Mouse (Mus musculus): Measurements from ENCODE around the gene Trappc13. TPM values are rescaled to one million over a fixed set of nuclear protein-coding genes. Genes with fewer than 3 reads are reported as not detected.
A peak's percentile ranks its signal among the peaks of the same experiment; 100 is the strongest.

Trappc13 gene
- polyA plus RNA-seq, 1 experiment from 2014 or later, result 30.8 TPM

DNA sequence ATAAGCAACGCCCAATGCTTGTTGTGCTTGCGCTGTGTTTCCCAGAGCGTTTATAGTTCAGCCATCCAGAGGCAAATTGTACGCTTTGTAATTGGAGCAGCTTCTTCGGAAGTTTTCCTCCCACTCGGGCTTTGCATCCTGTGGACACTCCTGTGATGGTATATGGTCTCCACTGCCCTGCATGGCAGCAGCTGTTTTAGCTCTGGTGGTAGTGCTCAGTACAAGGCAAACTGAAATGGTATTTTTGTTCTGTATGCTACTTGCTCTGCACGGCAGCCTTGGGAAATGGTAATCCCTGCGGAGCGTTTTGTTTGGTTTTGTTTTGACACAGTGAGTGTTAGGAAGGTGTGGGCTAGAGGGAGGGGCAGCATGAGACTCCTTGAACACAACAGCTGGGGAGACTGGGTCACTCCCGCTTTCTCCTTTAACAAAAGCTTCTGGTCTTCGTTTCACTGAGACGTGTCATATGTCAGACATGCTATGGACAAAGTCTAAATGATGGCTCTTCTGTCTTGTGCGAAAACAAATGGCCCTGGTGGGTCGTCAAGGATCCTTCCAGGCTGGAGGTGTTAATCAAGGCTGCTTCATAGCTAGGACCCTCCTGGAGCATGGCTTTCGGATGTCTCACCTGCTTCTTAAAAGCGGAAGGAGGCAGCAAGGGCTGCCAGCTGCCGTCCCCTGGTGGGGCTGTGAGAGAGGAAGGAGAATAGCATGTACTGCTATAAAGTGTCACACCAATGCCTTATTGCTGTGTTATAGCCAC is 56.0 kb downstream of the Trappc13 start:
- Histone ChIP-seq H3K27me3 (replicated peaks; ENCODE audit: insufficient read depth, low read length) (no peaks in the 10 kb centered on the region), H3K4me2 (replicated peaks; ENCODE audit: low read depth, low read length) (no peak overlapping the region), H3K27ac (ENCODE audit: low read length) (no peak overlapping the region), H3K9ac (replicated peaks; ENCODE audit: low read depth) (no peak overlapping the region), H3K4me3 (ENCODE audit: low read depth, low read length) (no peak overlapping the region), H3K9me3 (ENCODE audit: low read length) (no peaks in the 10 kb centered on the region), H3K36me3 (ENCODE audit: insufficient read depth, low read length) (no peaks in the 10 kb centered on the region), H3K4me1 (ENCODE audit: insufficient read depth, low read depth, low read length) (no peaks in the 10 kb centered on the region)
- DNase-seq (ENCODE audit: low spot score) (no peak), ATAC-seq (no peak)
- no peak for TF ChIP-seq EP300 (IDR thresholded peaks at IDR 0.05)
- TF ChIP-seq CTCF (IDR thresholded peaks at IDR 0.05), result no peak
- WGBS, result 59% methylated on average over 17 of the region's 17 CpGs

DNA sequence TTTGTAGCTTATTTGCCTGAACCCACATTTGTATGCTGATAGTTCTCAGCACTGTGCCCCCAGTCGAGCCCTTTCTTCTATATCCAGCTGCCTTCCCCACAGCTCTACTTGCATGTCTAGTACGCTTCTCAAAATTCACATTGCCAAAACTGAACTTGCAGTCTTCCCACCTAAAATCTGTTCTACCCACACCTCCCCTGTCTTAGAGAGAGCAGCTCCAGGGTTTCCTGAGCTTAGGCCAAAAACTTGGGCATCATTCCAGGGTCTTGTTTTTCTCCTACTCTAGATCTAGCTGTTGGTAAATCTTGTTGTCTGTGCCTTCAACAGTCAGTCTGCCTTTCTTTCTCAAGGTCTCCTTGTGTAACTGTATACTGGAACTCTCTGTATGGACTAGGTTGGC is 63.4 kb downstream of the Trappc13 start:
- no peaks in the 10 kb centered on the region for H3K9me3 ChIP-seq (ENCODE audit: low read length)
- H3K4me1 ChIP-seq (ENCODE audit: insufficient read depth, low read depth, low read length), result 0 out of 2 replicates have a peak, but pooled peaks cover 3% of the 10 kb centered on the region
- H3K27me3 ChIP-seq (replicated peaks; ENCODE audit: insufficient read depth, low read length), result no peaks in the 10 kb centered on the region
- WGBS, result 97% methylated on average over 2 of the region's 2 CpGs
- DNase-seq (ENCODE audit: low spot score) (no peak), ATAC-seq (no peak)
- no peaks in the 10 kb centered on the region for H3K36me3 ChIP-seq (ENCODE audit: insufficient read depth, low read length)
- no peak overlapping the region for H3K9ac ChIP-seq (replicated peaks; ENCODE audit: low read depth)
- H3K4me2 ChIP-seq (replicated peaks; ENCODE audit: low read depth, low read length), result no peak overlapping the region
- no peak overlapping the region for H3K27ac ChIP-seq (ENCODE audit: low read length)
- TF ChIP-seq CTCF (IDR thresholded peaks at IDR 0.05), result no peak
- TF ChIP-seq EP300 (IDR thresholded peaks at IDR 0.05), result no peak
- H3K4me3 ChIP-seq (ENCODE audit: low read depth, low read length), result no peak overlapping the region

GRCm38 (mm10) chr13:104113782-104114181 is 64.5 kb downstream of the Trappc13 start:
- H3K4me2 ChIP-seq (replicated peaks; ENCODE audit: low read depth, low read length), result no peak overlapping the region
- ATAC-seq, result no peak
- H3K4me3 ChIP-seq (ENCODE audit: low read depth, low read length), result no peak overlapping the region
- 0 out of 2 replicates have a peak, but pooled peaks cover 3% of the 10 kb centered on the region for H3K4me1 ChIP-seq (ENCODE audit: insufficient read depth, low read depth, low read length)
- peak; percentile 23 for DNase-seq (ENCODE audit: low spot score)
- H3K27me3 ChIP-seq (replicated peaks; ENCODE audit: insufficient read depth, low read length), result no peaks in the 10 kb centered on the region
- H3K27ac ChIP-seq (ENCODE audit: low read length), result no peak overlapping the region
- H3K9me3 ChIP-seq (ENCODE audit: low read length), result no peaks in the 10 kb centered on the region
- TF ChIP-seq CTCF (IDR thresholded peaks at IDR 0.05) (peak; percentile 28), EP300 (IDR thresholded peaks at IDR 0.05) (no peak)
- WGBS, result 96% methylated on average over 4 of the region's 4 CpGs
- no peak overlapping the region for H3K9ac ChIP-seq (replicated peaks; ENCODE audit: low read depth)
- H3K36me3 ChIP-seq (ENCODE audit: insufficient read depth, low read length), result no peaks in the 10 kb centered on the region

GRCm38 (mm10) chr13:104112266-104112900 is 65.9 kb downstream of the Trappc13 start:
- Histone ChIP-seq H3K27ac (ENCODE audit: low read length) (no peak overlapping the region; the same call in 1 of the 2 replicates), H3K4me3 (ENCODE audit: low read depth, low read length) (no peak overlapping the region), H3K9ac (replicated peaks; ENCODE audit: low read depth) (no peak overlapping the region), H3K4me2 (replicated peaks; ENCODE audit: low read depth, low read length) (0 out of 2 replicates have a peak overlapping the region, but pooled peaks have one; percentile 3), H3K27me3 (replicated peaks; ENCODE audit: insufficient read depth, low read length) (no peaks in the 10 kb centered on the region), H3K4me1 (ENCODE audit: insufficient read depth, low read depth, low read length) (peaks cover 3% of the 10 kb centered on the region; the same call in 1 of the 2 replicates), H3K36me3 (ENCODE audit: insufficient read depth, low read length) (no peaks in the 10 kb centered on the region), H3K9me3 (ENCODE audit: low read length) (no peaks in the 10 kb centered on the region)
- ATAC-seq (no peak), DNase-seq (ENCODE audit: low spot score) (peak; percentile 36)
- no peak for TF ChIP-seq CTCF (IDR thresholded peaks at IDR 0.05)
- WGBS, result 47% methylated on average over 12 of the region's 12 CpGs

- H3K4me3 ChIP-seq (ENCODE audit: low read depth, low read length), result peak overlapping the region; percentile 77; the same call in 1 of the 2 replicates
- DNase-seq (ENCODE audit: low spot score), result no peak
- no peak for ATAC-seq
- no peak overlapping the region for H3K27ac ChIP-seq (ENCODE audit: low read length)
- TF ChIP-seq CTCF (IDR thresholded peaks at IDR 0.05) (no peak), EP300 (IDR thresholded peaks at IDR 0.05) (no peak)
- peak overlapping the region; percentile 59; the same call in 1 of the 2 replicates for H3K9ac ChIP-seq (replicated peaks; ENCODE audit: low read depth)
- H3K4me1 ChIP-seq (ENCODE audit: insufficient read depth, low read depth, low read length), result peaks cover 3% of the 10 kb centered on the region; the same call in 1 of the 2 replicates
- no peaks in the 10 kb centered on the region for H3K27me3 ChIP-seq (replicated peaks; ENCODE audit: insufficient read depth, low read length)
- H3K36me3 ChIP-seq (ENCODE audit: insufficient read depth, low read length), result no peaks in the 10 kb centered on the region
- WGBS, result 40% methylated on average over 7 of the region's 7 CpGs
- peak overlapping the region; percentile 99 for H3K4me2 ChIP-seq (replicated peaks; ENCODE audit: low read depth, low read length)
- H3K9me3 ChIP-seq (ENCODE audit: low read length), result no peaks in the 10 kb centered on the region
Observed at GRCm38 (mm10) chr13:104110526-104110925, 67.7 kb downstream of the Trappc13 start.

DNA sequence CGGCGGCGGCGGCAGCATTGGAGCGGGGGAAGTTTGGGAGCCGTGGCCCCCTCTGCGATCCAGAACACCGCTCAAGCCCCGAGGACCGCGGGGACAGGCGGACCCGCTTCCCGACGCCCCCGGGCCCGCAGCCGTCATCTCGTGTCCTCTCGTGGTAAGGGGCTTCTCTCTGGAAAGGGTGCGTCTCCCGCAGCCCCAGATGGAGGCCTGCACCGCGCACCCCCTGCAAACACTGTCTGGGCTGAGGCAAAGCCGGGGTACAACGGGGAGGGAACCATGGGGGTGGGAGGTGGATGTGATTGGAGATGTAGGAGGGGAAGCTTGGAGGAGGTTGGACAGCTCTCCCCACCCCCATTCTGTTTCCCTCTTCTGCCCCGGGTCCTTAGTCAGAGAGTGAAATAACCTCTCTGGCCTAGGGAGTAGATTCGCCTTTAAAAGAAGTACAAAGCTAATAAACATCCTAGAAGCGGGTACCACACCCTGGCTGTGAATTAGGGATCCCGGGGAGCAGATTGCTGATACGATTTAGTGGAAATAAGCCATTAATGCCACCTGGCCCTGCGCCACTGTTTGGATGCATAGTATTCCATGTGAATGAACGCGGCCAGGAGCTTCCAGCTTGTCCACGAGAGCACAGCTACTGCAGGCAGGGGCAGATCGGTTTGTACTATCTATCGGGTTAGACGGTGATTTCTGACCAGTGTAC is 68.3 kb downstream of the Trappc13 start:
- Histone ChIP-seq H3K27me3 (replicated peaks; ENCODE audit: insufficient read depth, low read length) (no peaks in the 10 kb centered on the region), H3K27ac (ENCODE audit: low read length) (0 out of 2 replicates have a peak overlapping the region, but pooled peaks have one; percentile 43), H3K36me3 (ENCODE audit: insufficient read depth, low read length) (no peaks in the 10 kb centered on the region), H3K9me3 (ENCODE audit: low read length) (no peaks in the 10 kb centered on the region), H3K4me3 (ENCODE audit: low read depth, low read length) (peak overlapping the region; percentile 77), H3K4me2 (replicated peaks; ENCODE audit: low read depth, low read length) (peak overlapping the region; percentile 99), H3K4me1 (ENCODE audit: insufficient read depth, low read depth, low read length) (peaks cover 3% of the 10 kb centered on the region; the same call in 1 of the 2 replicates), H3K9ac (replicated peaks; ENCODE audit: low read depth) (peak overlapping the region; percentile 59)
- TF ChIP-seq EP300 (IDR thresholded peaks at IDR 0.05), result no peak
- TF ChIP-seq CTCF (IDR thresholded peaks at IDR 0.05), result no peak
- WGBS, result 2% methylated on average over 25 of the region's 38 CpGs
- DNase-seq (ENCODE audit: low spot score), result peak; percentile 67
- peak; percentile 57 for ATAC-seq

Measured in lung, postnatal 0 days (tissue).